Mouse (Mus musculus) layer of hippocampus, adult 11-12 months (tissue): Measurements from ENCODE around the gene Naaladl2.

Source experiments
- DNase-seq: peaks from one replicate; pipeline ENCODE4 v3.0.0; 2022; ENCODE audit warnings: low spot score

Gene Naaladl2

GRCm38 (mm10) chr3:24690162-24690915, 453.7 kb downstream of the Naaladl2 start:
- no peak for DNase-seq

DNA sequence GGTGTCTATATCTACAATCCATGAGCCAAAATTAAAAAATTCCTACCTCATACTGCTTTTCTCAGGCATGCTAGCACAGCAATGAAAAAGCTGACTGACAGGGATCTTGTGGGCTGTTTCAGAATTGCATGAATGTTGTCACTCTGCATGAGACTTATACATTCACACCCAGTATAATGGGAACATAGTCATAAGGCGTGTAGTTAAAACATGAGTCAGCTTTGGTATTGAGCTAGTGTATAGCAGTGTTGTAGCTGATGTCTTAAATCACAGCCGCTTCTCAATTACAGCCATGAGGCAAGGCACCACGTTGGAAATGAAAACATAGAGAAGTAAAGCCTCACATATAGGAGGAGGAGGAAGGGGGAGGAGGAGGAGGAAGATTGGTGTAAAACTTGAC, 473.6 kb downstream of the Naaladl2 start:
- DNase-seq: no peak

DNA sequence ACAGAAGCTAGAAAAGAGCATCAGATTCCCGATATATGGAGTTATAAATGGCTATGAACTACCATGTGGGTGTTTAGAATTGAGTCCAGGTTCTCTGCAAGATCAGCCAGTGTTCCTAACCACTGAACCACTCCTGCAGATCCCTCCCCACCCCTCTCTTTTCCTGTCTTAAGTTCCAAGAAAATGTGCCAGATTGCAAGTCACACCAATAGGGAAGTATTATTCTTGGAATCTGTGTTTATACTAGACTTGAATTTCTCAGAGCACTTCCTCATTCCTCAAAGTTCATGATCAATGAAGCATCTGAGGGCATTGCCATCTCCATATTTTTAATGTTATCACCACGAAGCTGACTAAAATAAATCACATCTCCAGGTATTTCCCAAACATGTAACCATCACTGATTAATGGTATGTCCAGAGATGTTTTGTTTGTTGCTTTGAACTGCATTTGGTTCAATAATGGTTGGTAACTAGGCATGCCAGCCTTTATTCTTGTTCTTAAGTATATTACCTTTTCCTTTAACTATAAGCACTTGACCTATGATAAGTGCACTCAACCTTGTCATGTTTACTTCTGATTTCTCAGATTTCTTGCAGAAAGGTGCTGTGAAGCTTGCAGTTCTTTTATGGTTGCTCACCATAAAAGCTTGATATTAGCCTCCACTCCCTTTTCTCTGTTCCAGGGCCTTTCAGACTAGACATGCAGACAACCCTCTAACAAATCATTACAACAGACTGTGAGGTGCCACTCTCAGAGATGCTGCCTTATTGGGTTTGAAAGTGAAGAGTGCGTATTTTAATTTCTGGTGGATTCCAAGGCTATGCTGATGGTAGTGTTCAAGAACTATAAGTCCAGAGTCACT, 475.8 kb downstream of the Naaladl2 start:
- DNase-seq: no peak

- DNase-seq: no peak
Observed at GRCm38 (mm10) chr3:24665408-24665807, 478.7 kb downstream of the Naaladl2 start.

DNA sequence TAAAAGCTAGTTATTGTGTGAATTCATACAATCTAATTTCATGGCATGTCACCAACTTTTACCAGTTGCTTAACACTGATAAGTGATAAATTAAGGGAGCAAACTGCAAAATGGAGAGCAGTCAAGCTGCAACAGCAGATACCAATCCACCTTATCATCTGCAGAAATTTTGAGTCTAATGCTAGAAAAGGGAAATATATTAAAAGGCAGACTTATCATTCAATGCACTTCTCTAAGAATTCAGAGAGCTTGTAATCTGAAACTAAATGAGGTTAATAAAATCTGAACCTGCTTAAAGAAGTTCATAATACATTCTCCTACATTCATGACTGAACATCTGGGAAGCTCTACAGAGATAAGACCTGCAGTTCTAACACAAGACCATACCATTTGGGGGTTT, 480.3 kb downstream of the Naaladl2 start:
- DNase-seq: no peak

- DNase-seq: no peak
Observed at GRCm38 (mm10) chr3:24630032-24630431, 514.0 kb downstream of the Naaladl2 start.

DNA sequence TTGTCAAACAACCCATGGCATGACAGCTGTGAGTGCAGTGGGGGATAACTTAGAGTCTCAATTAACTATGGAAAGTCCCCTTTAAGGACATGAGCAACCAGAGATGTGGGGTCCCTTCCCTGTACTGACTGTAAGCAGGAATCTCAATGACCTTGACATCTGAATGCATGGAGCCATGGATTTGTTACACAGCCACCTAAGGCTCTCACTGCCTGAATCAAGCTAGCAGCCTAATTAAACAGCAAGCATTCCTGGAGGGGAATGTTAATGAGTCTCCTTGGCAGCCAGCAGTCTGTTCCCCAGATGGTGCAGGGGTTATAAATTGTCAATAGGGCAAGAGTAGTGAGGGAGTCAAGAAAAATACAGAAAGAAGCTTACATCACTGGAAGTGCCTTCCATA, 538.6 kb downstream of the Naaladl2 start:
- DNase-seq: no peak

- no peak for DNase-seq
Observed at GRCm38 (mm10) chr3:24604791-24605320, 539.2 kb downstream of the Naaladl2 start.

- no peak for DNase-seq
Observed at GRCm38 (mm10) chr3:24595447-24595846, 548.6 kb downstream of the Naaladl2 start.

GRCm38 (mm10) chr3:24556617-24557016, 587.4 kb downstream of the Naaladl2 start:
- no peak for DNase-seq

- DNase-seq: no peak
Observed at GRCm38 (mm10) chr3:24553701-24554100, 590.4 kb downstream of the Naaladl2 start.

- DNase-seq: no peak
Observed at GRCm38 (mm10) chr3:24552631-24553030, 591.4 kb downstream of the Naaladl2 start.

- DNase-seq: no peak
Observed at GRCm38 (mm10) chr3:24533775-24534458, 610.1 kb downstream of the Naaladl2 start.

GRCm38 (mm10) chr3:24514918-24515317, 629.1 kb downstream of the Naaladl2 start:
- DNase-seq: no peak

GRCm38 (mm10) chr3:24486456-24487112, 657.5 kb downstream of the Naaladl2 start:
- no peak for DNase-seq

DNA sequence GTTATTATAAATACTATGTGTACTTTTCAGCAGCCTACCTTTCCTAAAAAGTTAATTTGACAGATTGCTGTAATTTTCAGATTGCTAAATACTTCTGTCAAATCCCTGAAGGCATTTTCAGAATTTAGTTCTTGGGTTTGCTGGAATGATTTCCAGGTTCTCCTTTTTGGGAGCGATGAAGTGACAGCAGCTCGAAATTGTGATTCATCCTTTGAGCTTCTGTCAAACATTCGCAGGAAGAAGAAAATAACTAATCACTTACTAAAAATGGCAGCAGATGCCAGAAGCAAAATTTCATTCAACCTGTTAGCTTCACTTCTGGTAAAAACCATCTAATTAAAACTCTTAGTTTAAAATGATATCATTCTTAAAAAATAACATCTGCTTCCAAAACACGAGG, 680.1 kb downstream of the Naaladl2 start:
- DNase-seq: peak; percentile 15

DNA sequence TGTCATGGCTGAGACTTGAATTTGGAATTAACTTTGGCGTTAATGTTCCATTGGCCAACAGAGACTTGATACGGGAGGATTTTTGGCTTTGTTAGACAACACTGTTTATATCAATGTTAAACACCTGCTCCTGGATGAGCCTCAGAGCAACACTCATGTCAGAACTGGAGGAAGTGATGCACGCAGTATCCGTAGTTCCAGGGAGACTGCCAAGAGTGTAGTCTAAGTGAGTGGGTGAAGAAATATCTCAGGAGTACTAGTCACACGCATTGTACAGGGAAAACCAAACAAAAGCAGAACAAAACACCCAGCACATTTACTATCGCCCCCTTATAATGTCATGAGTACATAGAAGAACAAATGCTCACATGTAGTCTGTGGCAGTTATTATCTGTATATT, 703.4 kb downstream of the Naaladl2 start:
- DNase-seq: no peak

- no peak for DNase-seq
Observed at GRCm38 (mm10) chr3:24432761-24433160, 711.3 kb downstream of the Naaladl2 start.

- no peak for DNase-seq
Observed at GRCm38 (mm10) chr3:24391737-24392136, 752.3 kb downstream of the Naaladl2 start.

DNA sequence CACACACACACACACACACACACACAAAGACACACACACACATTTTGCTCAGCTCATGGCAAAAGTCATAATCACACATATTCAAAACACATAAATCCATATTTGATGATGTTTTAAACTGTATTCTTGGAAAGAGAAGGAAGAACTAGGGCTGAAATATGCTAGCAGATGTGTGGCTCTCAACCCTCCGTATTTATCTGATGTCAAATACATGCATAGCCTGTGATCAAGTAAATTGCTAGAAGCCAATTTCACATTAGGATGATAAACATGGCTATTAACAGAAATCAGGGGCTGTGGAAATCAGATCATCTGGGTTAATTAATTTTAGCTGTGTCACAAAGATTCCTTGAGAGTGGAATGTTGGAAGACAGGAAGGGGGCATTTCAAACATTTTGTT, 752.8 kb downstream of the Naaladl2 start:
- no peak for DNase-seq

GRCm38 (mm10) chr3:24355010-24355409, 789.1 kb downstream of the Naaladl2 start:
- DNase-seq: no peak
